In genomic region chr10:95361260-95361841, GRCm38 (mm10) we compare ENCODE assay signal across 18 mouse cellular contexts. TPM values are rescaled to one million over a fixed set of nuclear protein-coding genes. Genes with fewer than 3 reads are reported as not detected.
A peak's percentile ranks its signal among the peaks of the same experiment; 100 is the strongest.
DNase-seq lines count a peak whose midpoint lies in the region; ATAC-seq lines count a peak whose summit lies in the region.
"Had no signal": no experiment of that assay in that cellular context is flagged by ENCODE, and none has a peak within 500 bp of the region (broad histone marks: within the 10 kb centered on the region; RNA-seq: fewer than 3 reads in every experiment).

No protein-coding gene starts in this region.

- H3K4me1 ChIP-seq in midbrain, embryonic 13.5 days (replicated peaks): no peaks in the 10 kb centered on the region
- H3K4me1 ChIP-seq: embryonic facial prominence, embryonic 10.5 days; liver, embryonic 15.5 days; midbrain, embryonic 15.5 days had no signal

- H3K4me3 ChIP-seq in midbrain, embryonic 13.5 days (replicated peaks): no peak overlapping the region
- H3K4me3 ChIP-seq: embryonic facial prominence, embryonic 10.5 days; liver, embryonic 15.5 days; midbrain, embryonic 15.5 days had no signal

- no peaks in the 10 kb centered on the region for H3K9me3 ChIP-seq in midbrain, embryonic 13.5 days
- H3K9me3 ChIP-seq: embryonic facial prominence, embryonic 10.5 days; liver, embryonic 15.5 days; midbrain, embryonic 15.5 days had no signal

- no peak for ATAC-seq in midbrain, embryonic 13.5 days
- ATAC-seq: hindbrain, embryonic 16.5 days; midbrain, embryonic 15.5 days; Patski had no signal

- peak; percentile 42 for DNase-seq in gastrocnemius, postnatal 25 days
- DNase-seq in gastrocnemius, postnatal 14 days: no peak
- peak; percentile 50 for DNase-seq in 416B (ENCODE audit: low read depth)
- peak; percentile 16 for DNase-seq in heart, postnatal 25 days (ENCODE audit: low spot score)
- peak; percentile 60 for DNase-seq in lung, postnatal 14 days
- no peak for DNase-seq in layer of hippocampus, adult 8-10 months (ENCODE audit: low spot score in 2 of 2)
- DNase-seq in frontal cortex, adult 2 months (ENCODE audit: extremely low spot score in 1 of 2, low spot score in 1 of 2): no peak
- DNase-seq: cerebellum, postnatal 25 days; kidney, adult 2 months; kidney, postnatal 36 days; left cerebral cortex, postnatal 4 days; thymus, adult 2 months had no signal

- H3K27ac ChIP-seq in midbrain, embryonic 13.5 days: no peak overlapping the region
- H3K27ac ChIP-seq: embryonic facial prominence, embryonic 10.5 days; liver, embryonic 15.5 days; midbrain, embryonic 15.5 days had no signal

- intact Hi-C loops in gastrocnemius, postnatal 14 days (cut with DNase I; ENCODE audit: low total_unique reads): no loop called here
- intact Hi-C loops in heart, postnatal 25 days (cut with DNase I): no loop called here

- no peaks in the 10 kb centered on the region for H3K36me3 ChIP-seq in midbrain, embryonic 13.5 days
- H3K36me3 ChIP-seq: embryonic facial prominence, embryonic 10.5 days; liver, embryonic 15.5 days; midbrain, embryonic 15.5 days had no signal

- no peaks in the 10 kb centered on the region for H3K27me3 ChIP-seq in midbrain, embryonic 13.5 days
- H3K27me3 ChIP-seq: liver, embryonic 15.5 days; midbrain, embryonic 15.5 days; Patski had no signal

- no peak overlapping the region for H3K4me2 ChIP-seq in midbrain, embryonic 13.5 days (replicated peaks)
- H3K4me2 ChIP-seq: liver, embryonic 15.5 days; midbrain, embryonic 15.5 days had no signal

- WGBS in midbrain, embryonic 13.5 days: 91% methylated on average over 12 of the region's 12 CpGs

- no peak overlapping the region for H3K9ac ChIP-seq in midbrain, embryonic 13.5 days (replicated peaks)
- H3K9ac ChIP-seq: liver, embryonic 15.5 days; midbrain, embryonic 15.5 days had no signal

RNA-seq across cellular contexts. Expression of gene Cradd, which starts 37.4 kb away (rescaled TPM):
- total RNA-seq in gastrocnemius, postnatal 25 days (2021): 1 to 10 TPM; 8.3 to 8.5 TPM
- 10 to 100 TPM; 10.5 to 12.0 TPM for total RNA-seq in gastrocnemius, postnatal 14 days (2021)
- total RNA-seq in heart, postnatal 25 days (2021): 1 to 10 TPM; 7.9 to 9.3 TPM
- total RNA-seq in layer of hippocampus, adult 8-10 months (2022): 10 to 100 TPM in 1 of 4 experiments, 1 to 10 TPM in 3; 6.4 to 10.0 (median 8.0) TPM
- polyA plus RNA-seq in frontal cortex, adult 2 months (2012; rRNA removed): 7.1 and 8.6 TPM in 2 replicates
- polyA plus RNA-seq in midbrain, embryonic 13.5 days (2015; fragmentation: Nextera tagmentation; extraction: Ambion mirVana): 10.1 and 10.7 TPM in 2 replicates

RNA-seq across cellular contexts. Expression of gene Socs2, which starts 55.6 kb away (rescaled TPM):
- 10 to 100 TPM in 1 of 2 experiments, 1 to 10 TPM in 1; 5.0 to 12.4 TPM for total RNA-seq in gastrocnemius, postnatal 25 days (2021)
- 1 to 10 TPM; 8.2 to 9.4 TPM for total RNA-seq in gastrocnemius, postnatal 14 days (2021)
- total RNA-seq in heart, postnatal 25 days (2021): 10 to 100 TPM; 46.3 to 59.1 TPM
- 10 to 100 TPM; 32.4 to 40.8 (median 38.9) TPM for total RNA-seq in layer of hippocampus, adult 8-10 months (2022)
- 21.2 and 25.0 TPM in 2 replicates for polyA plus RNA-seq in frontal cortex, adult 2 months (2012; rRNA removed)
- 88.9 and 96.5 TPM in 2 replicates for polyA plus RNA-seq in midbrain, embryonic 13.5 days (2015; fragmentation: Nextera tagmentation; extraction: Ambion mirVana)

Comparison
In these comparisons a context has a peak if more than half of its experiments do, and no peak if none do; other contexts are left out.
1. DNase-seq: peak in gastrocnemius, postnatal 25 days (single experiment), 416B (single experiment), heart, postnatal 25 days (single experiment) and lung, postnatal 14 days (single experiment); none in gastrocnemius, postnatal 14 days (single experiment), layer of hippocampus, adult 8-10 months (0 of 2) and frontal cortex, adult 2 months (0 of 2).